Mouse (Mus musculus) brain, adult 10 weeks (tissue): ENCODE data around the gene Ccdc124. TPM values are rescaled to one million over a fixed set of nuclear protein-coding genes. Genes with fewer than 3 reads are reported as not detected.

ENCODE experiments used
- polyA plus RNA-seq: library from polyadenylated mRNA; stranded (reverse); fragments of 350-450 nt; fragmentation: Illumina TruSeq; extraction: RNeasy Lipid Tissue Mini Kit (QIAGEN cat#74804); gene quantifications from one replicate; pipeline ENCODE4 v1.2.3, GENCODE M21; 2015; ENCODE audit warnings: low read depth, low replicate concordance

Gene Ccdc124
- 106 TPM for polyA plus RNA-seq

GRCm38 (mm10) chr8:70873364-70873985 lies at the start of gene Ccdc124:
Gene Ccdc124, minus strand, starts transcription at chr8:70873935.

GRCm38 (mm10) chr8:70905831-70906736 lies 32.3 kb upstream of the Ccdc124 start, which contains the start of gene Map1s:
Gene Map1s, plus strand, starts transcription at chr8:70905932.

GRCm38 (mm10) chr8:70897021-70897680 lies 23.4 kb upstream of the Ccdc124 start, which contains the start of gene Rpl18a:
Gene Rpl18a, minus strand, starts transcription at chr8:70897412.

GRCm38 (mm10) chr8:70892022-70892895 lies 18.5 kb upstream of the Ccdc124 start, which contains the start of gene Slc5a5:
Gene Slc5a5, minus strand, starts transcription at chr8:70892757.

GRCm38 (mm10) chr8:70862824-70863641 lies 10.7 kb downstream of the Ccdc124 start, which contains the start of gene Kcnn1:
Gene Kcnn1, minus strand, starts transcription at chr8:70863258.

GRCm38 (mm10) chr8:70839408-70840351 lies 34.1 kb downstream of the Ccdc124 start, which contains the start of gene Arrdc2:
Gene Arrdc2, minus strand, starts transcription at chr8:70839720.

Other genes starting within 250 kb of the Ccdc124 start
- gene Gdf15, start 241.5 kb downstream of the Ccdc124 start, polyA plus RNA-seq: not detected
- gene Pgpep1, start 213.5 kb downstream of the Ccdc124 start, polyA plus RNA-seq: 14.7 TPM
- 72.2 TPM for gene Lsm4, start 200.7 kb downstream of the Ccdc124 start, polyA plus RNA-seq
- 82.5 TPM for gene Jund, start 175.0 kb downstream of the Ccdc124 start, polyA plus RNA-seq
- 0.09 TPM for gene Iqcn, start 170.5 kb downstream of the Ccdc124 start, polyA plus RNA-seq
- not detected for gene Gm3336, start 155.4 kb downstream of the Ccdc124 start, polyA plus RNA-seq
- gene Pde4c, start 150.2 kb downstream of the Ccdc124 start, polyA plus RNA-seq: 2.8 TPM
- 913 TPM for gene Rab3a, start 119.3 kb downstream of the Ccdc124 start, polyA plus RNA-seq
- gene Mpv17l2, start 113.0 kb downstream of the Ccdc124 start, polyA plus RNA-seq: 36.8 TPM
- 83.0 TPM for gene Pik3r2, start 97.2 kb downstream of the Ccdc124 start, polyA plus RNA-seq
- 175 TPM for gene Mast3, start 68.9 kb downstream of the Ccdc124 start, polyA plus RNA-seq
- 0.67 TPM for gene Il12rb1, start 65.5 kb downstream of the Ccdc124 start, polyA plus RNA-seq
- 17.6 TPM for gene Arrdc2, start 34.2 kb downstream of the Ccdc124 start, polyA plus RNA-seq
- 16.4 TPM for gene Kcnn1, start 10.7 kb downstream of the Ccdc124 start, polyA plus RNA-seq
- gene Slc5a5, start 18.8 kb upstream of the Ccdc124 start, polyA plus RNA-seq: 14.2 TPM
- gene Rpl18a, start 23.5 kb upstream of the Ccdc124 start, polyA plus RNA-seq: 1,083 TPM
- 25.7 TPM for gene Map1s, start 32.0 kb upstream of the Ccdc124 start, polyA plus RNA-seq